Mouse (Mus musculus) hindbrain, embryonic 16.5 days (tissue): ENCODE results near the gene Slc13a5. TPM values are rescaled to one million over a fixed set of nuclear protein-coding genes. Genes with fewer than 3 reads are reported as not detected.

Source experiments
- ATAC-seq: fragments of 200-750 bp; cut with Nextera tagmentation; 2 replicates; pipeline ENCODE4 v1.8.0; 2017; ENCODE audit warnings: moderate TSS enrichment, moderate library complexity
- H3K27ac ChIP-seq: fragments of 300-500 bp; sonication (generic); 2 replicates; pipeline ENCODE4 v1.5.1; 2014; ENCODE audit warnings: low read depth, mild to moderate bottlenecking, control low read depth, low read length, moderate library complexity
- H3K27me3 ChIP-seq: fragments of 300-500 bp; sonication (generic); replicated peaks from 2 replicates; pipeline ENCODE4 v1.6.1; 2014; ENCODE audit warnings: low read length; ENCODE audit not compliant: control insufficient read depth, insufficient read depth
- H3K36me3 ChIP-seq: fragments of 300-500 bp; sonication (generic); 2 replicates; pipeline ENCODE4 v1.6.1; 2014; ENCODE audit warnings: mild to moderate bottlenecking, low read length, moderate library complexity, mixed read lengths; ENCODE audit not compliant: control insufficient read depth, insufficient read depth
- H3K4me1 ChIP-seq: fragments of 300-500 bp; sonication (generic); 2 replicates; pipeline ENCODE4 v1.6.1; 2014; ENCODE audit warnings: low read depth, low read length; ENCODE audit not compliant: control insufficient read depth, insufficient read depth
- H3K4me2 ChIP-seq: fragments of 300-500 bp; sonication (generic); 2 replicates; pipeline ENCODE4 v1.6.1; 2014; ENCODE audit warnings: mild to moderate bottlenecking, low read length, control low read depth, moderate library complexity
- H3K4me3 ChIP-seq: fragments of 300-500 bp; sonication (generic); 2 replicates; pipeline ENCODE4 v1.5.1; 2014; ENCODE audit warnings: mild to moderate bottlenecking, low read length, control low read depth, moderate library complexity
- H3K9ac ChIP-seq: fragments of 300-500 bp; sonication (generic); 2 replicates; pipeline ENCODE4 v1.6.1; 2014; ENCODE audit warnings: low read depth, mild to moderate bottlenecking, control low read depth, low read length, moderate library complexity
- H3K9me3 ChIP-seq: fragments of 300-500 bp; sonication (generic); 2 replicates; pipeline ENCODE4 v1.6.1; 2014; ENCODE audit warnings: mild to moderate bottlenecking, low read length, moderate library complexity; ENCODE audit not compliant: control insufficient read depth
- WGBS: fragments of 180-500 bp; shearing (Covaris S2); extraction: QIAGEN DNeasy Blood & Tissue Kit; methylation state at CpG from one replicate; pipeline ENCODE4 v1.1.7; 2014; 5-methylcytosine and 5-hydroxymethylcytosine counted together
- polyA plus RNA-seq: library from polyadenylated mRNA; unstranded; fragments of >200 nt; fragmentation: Nextera tagmentation; extraction: Ambion mirVana; gene quantifications from 2 replicates; pipeline ENCODE4 v1.2.1, GENCODE M21; 2015

Gene Slc13a5
- polyA plus RNA-seq, 1 experiment from 2014 or later = 3.9 TPM

DNA sequence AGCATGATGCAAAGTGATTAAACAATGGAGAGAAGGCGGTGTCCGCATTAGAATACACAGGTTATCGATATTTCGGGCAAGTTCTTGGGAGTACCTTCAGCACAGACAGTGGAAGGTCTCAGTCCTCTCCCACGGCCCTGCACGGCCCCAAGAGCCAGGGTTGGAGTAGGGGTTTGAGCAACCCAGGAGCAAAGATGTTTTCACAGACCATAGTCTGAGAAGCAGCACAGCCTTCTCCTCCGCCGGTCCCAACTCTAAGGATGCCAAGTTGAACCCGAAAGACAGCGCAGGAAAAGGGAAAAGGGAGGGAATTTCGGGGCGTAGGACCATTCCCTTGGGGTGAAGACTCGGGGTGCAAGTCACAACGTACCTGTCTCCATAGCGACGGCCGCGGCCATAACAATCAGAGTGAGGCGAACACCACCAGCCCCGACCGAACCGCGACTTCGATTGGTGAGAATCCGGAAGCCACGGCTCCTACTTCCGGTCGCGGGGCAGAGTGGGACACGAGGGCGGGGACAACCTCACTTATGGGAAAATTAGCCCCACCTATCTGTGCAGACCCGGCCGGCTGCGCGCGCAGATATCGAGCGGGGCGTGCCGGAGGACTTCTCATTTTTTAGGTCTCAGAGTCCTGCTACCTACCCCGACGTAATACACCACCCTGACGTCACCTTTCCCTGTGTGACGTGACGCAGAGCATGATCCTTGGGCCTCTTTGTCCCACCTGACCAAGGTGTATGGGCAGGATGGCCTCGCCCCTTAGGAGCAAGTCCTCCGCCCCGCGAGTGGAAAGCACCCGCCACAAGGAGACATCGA is 52.2 kb downstream of the Slc13a5 start:
- Histone ChIP-seq H3K27ac (peak overlapping the region; percentile 87), H3K4me2 (peak overlapping the region; percentile 95), H3K9ac (peak overlapping the region; percentile 81), H3K4me3 (peak overlapping the region; percentile 83), H3K9me3 (no peaks in the 10 kb centered on the region), H3K4me1 (peaks cover 19% of the 10 kb centered on the region), H3K27me3 (no peaks in the 10 kb centered on the region), H3K36me3 (peaks cover 10% of the 10 kb centered on the region)
- under 1% methylated on average over 50 of the region's 51 CpGs for WGBS
- ATAC-seq = peak; percentile 97

DNA sequence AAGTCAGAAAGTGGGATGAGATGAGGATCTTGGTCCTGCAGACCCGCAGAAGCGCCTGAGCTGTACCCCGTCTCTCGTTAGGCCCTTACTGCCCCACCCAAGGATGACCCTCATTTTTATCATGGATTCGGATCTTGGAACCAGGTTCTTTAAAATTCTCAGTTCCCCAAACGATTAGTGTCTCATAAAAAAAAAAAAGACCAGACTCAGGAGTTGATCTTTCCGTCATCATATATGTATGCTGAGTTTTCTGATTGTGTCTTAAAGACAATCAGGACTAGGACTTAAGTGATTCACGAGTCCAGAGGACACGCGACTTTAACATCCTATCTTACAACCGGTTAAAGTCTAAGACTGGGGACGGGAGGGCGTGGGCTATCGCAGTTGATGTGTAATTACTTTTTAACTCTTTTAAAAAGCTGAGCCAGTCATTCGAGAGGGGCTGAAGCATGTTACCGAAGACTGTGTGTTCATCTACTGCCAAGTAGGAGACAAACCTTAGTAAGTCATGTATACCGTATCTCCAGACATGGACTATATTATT is 59.1 kb downstream of the Slc13a5 start:
- no peak for ATAC-seq
- Histone ChIP-seq H3K4me1 (peaks cover 24% of the 10 kb centered on the region), H3K36me3 (peaks cover 13% of the 10 kb centered on the region), H3K27me3 (no peaks in the 10 kb centered on the region), H3K9ac (peak overlapping the region; percentile 81), H3K27ac (peak overlapping the region; percentile 76; the same call in 1 of the 2 replicates), H3K4me3 (peak overlapping the region; percentile 65), H3K4me2 (peak overlapping the region; percentile 87), H3K9me3 (no peaks in the 10 kb centered on the region)
- WGBS = 20% methylated on average over 17 of the region's 17 CpGs

DNA sequence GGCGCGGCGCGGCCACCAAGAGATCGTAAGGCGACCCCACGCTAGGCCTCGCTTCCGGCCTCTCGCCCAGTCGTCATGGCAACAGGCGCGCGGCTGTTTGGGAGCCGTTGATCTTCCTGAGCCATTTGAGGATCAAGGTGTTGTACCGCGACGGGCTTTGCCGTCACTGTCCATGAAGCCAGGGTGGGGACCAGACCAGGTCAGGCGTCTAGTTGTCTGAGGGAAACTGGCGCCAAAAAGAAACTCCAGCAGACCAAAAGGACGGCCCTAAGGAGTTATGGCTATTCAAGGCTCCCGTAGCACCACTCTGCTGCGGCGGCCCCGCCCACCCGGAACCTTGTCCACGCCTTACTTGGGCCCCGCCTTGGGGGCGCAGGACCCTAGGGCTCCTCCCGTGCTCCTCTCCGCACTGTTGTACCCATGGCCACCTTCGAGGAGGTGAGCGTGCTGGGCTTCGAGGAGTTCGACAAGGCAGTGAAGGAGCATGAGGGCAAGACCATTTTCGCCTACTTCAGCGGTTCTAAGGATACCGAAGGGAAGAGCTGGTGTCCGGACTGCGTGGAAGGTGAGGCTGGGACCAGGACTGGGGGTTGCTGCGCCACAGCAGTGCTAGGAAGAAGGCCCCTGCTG is 59.7 kb downstream of the Slc13a5 start, which contains the start of the genes 4933427D14Rik and Txndc17:
4933427D14Rik (minus strand) TSS at position 256 of the 630 bp plus-strand sequence.
Txndc17 (plus strand) TSS at position 344 of the 630 bp plus-strand sequence.
- Histone ChIP-seq H3K9me3 (no peaks in the 10 kb centered on the region), H3K27ac (peak within 1 kb of the TSS; percentile 76), H3K4me3 (peak within 1 kb of the TSS; percentile 65), H3K4me1 (peaks cover 24% of the 10 kb centered on the region), H3K27me3 (no peaks in the 10 kb centered on the region), H3K4me2 (peak within 1 kb of the TSS; percentile 87), H3K9ac (peak within 1 kb of the TSS; percentile 81), H3K36me3 (peaks cover 13% of the 10 kb centered on the region)
- 0% methylated on average over 42 of the region's 42 CpGs for WGBS
- ATAC-seq = peak; percentile 93

DNA sequence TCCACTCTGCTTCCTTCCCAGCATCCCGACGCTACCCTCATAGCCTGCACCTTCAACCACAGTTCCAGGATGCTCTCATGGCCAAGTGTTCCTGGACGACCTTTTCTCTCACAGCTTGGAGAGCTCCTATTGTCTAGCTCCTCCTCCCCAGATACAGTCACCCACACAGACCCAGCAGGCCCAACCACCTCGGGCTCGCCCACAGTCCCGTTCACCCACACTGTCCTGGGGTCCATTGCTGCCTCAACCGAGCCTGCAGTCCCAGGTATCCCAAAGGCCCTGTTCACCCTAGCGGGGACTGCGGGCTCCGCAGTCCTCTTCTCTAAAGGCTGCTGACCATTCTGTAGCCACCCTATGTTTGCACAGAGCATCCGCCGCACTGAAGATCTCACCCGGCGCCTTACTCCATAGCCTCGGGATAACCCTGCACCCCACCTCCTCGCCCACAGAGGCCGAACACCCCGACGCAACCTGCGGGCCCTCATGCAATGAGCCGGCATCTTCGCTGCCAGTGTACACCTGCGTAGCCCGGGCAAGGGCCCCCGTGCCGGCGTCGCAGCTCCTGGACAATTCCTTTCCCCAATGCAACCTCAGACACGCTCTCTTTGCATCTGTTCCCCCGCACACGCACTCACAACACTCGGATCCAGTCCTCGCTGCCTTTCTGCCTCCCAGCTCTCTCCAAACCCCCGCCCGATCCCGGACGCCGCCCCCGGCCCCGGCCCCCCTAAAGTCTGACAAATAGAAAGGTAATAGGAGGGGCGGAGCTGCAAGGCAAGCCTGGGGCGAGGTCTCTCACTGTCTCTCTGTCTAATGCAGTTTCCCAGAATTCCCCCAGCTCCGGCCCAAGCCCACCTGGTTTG is 60.5 kb downstream of the Slc13a5 start, which contains the start of gene Gm43951:
Gm43951 (minus strand) TSS at position 500 of the 863 bp plus-strand sequence.
- H3K4me2 ChIP-seq = peak within 1 kb of the TSS; percentile 87
- peak within 1 kb of the TSS; percentile 76 for H3K27ac ChIP-seq
- H3K9ac ChIP-seq = peak within 1 kb of the TSS; percentile 81
- peaks cover 24% of the 10 kb centered on the region for H3K4me1 ChIP-seq
- peaks cover 10% of the 10 kb centered on the region for H3K36me3 ChIP-seq
- H3K4me3 ChIP-seq = peak within 1 kb of the TSS; percentile 65
- ATAC-seq = peak; percentile 54
- WGBS = under 1% methylated on average over 43 of the region's 43 CpGs
- no peaks in the 10 kb centered on the region for H3K9me3 ChIP-seq
- no peaks in the 10 kb centered on the region for H3K27me3 ChIP-seq

DNA sequence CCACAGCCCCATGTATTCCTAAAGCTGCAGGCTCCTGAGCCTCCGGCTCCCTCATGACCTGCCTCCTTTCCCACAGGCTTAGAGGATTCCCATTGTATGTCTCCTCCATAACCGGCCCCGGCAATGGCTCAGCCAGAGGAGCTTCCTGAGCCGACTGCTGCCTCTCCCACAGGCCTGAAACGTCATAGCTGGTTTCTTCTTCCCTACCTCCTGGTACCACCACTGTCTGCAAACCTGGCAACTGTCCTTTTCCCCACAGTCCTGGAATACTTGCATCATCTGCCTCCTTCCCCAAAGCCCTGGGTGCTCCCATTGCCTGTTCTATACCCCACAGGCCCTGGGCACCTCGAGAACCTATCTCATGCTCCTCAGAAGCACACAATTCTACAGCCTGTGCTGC is 61.8 kb downstream of the Slc13a5 start:
- H3K36me3 ChIP-seq = peaks cover 7% of the 10 kb centered on the region
- peak overlapping the region; percentile 81; the same call in 1 of the 2 replicates for H3K9ac ChIP-seq
- no peaks in the 10 kb centered on the region for H3K9me3 ChIP-seq
- ATAC-seq = no peak
- H3K4me3 ChIP-seq = no peak overlapping the region
- no peak overlapping the region for H3K27ac ChIP-seq
- WGBS = 82% methylated on average over 6 of the region's 6 CpGs
- peaks cover 24% of the 10 kb centered on the region for H3K4me1 ChIP-seq
- H3K4me2 ChIP-seq = peak overlapping the region; percentile 87
- no peaks in the 10 kb centered on the region for H3K27me3 ChIP-seq

DNA sequence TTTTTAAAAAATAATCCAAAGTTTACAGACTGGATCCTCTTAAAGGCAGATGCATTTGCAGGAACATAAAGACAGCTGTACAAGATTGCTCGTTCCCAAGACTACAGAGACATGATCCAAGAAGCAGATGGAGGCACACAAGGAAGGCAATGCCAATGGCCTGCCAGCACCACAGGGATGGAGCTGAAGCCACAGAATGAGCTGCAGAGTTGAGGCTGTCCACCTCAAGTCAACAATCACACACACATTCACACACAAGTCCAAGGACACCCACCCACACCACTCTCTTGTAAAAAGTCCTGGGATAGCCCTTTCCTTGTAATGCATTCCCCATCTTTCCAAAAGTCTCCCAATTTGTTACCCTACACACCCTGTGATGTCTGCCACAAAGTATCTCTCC is 63.6 kb downstream of the Slc13a5 start:
- Histone ChIP-seq H3K9ac (no peak overlapping the region), H3K36me3 (peaks cover under 1% of the 10 kb centered on the region), H3K27ac (no peak overlapping the region), H3K4me3 (no peak overlapping the region), H3K4me2 (no peak overlapping the region), H3K4me1 (peaks cover 24% of the 10 kb centered on the region), H3K27me3 (no peaks in the 10 kb centered on the region), H3K9me3 (no peaks in the 10 kb centered on the region)
- WGBS = 72% methylated on average over 1 of the region's 1 CpGs
- ATAC-seq = no peak

DNA sequence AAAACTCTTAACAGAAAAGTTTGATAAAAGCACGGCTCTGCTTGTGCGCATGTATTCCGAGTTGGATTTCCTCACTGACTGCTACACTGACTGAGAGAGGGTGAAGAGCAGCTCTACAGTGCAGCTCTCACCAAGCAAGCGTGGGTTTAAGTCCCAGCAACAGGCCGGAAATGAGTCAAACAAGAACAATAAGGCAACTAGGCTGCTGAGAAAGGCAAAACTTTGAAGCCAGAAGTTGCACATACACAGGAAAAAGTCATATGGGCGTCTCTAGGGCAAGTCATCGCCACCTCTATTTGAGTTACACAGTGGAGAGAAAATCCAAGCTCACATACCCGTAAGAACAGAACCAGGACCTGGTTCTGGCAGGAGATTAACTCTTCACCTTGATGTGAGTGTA is 70.5 kb downstream of the Slc13a5 start:
- H3K27ac ChIP-seq = no peak overlapping the region
- no peak overlapping the region for H3K9ac ChIP-seq
- WGBS = 90% methylated on average over 8 of the region's 8 CpGs
- H3K9me3 ChIP-seq = no peaks in the 10 kb centered on the region
- H3K27me3 ChIP-seq = no peaks in the 10 kb centered on the region
- ATAC-seq = no peak
- H3K4me1 ChIP-seq = no peaks in the 10 kb centered on the region
- H3K4me3 ChIP-seq = no peak overlapping the region
- H3K36me3 ChIP-seq = peaks cover 10% of the 10 kb centered on the region
- H3K4me2 ChIP-seq = no peak overlapping the region

DNA sequence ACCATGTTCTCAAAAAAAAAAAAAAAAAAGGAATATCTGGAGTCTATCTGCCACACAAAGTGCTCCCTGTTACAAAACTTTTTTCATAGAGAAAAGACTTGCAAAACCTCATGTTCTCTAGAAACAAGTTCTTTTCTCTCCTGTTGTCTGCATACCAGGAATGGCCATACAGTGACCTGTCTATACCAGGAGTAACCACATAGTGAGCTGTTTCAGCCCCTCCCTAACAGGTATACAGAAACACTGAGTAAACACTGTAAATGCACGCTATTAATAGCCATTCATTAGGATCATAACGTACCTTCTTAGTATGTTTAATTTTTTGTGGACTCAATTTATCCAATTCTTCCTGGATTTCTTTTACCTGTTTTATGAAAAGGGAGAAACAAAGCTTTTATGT is 72.8 kb downstream of the Slc13a5 start:
- H3K4me1 ChIP-seq = no peaks in the 10 kb centered on the region
- H3K9me3 ChIP-seq = no peaks in the 10 kb centered on the region
- H3K36me3 ChIP-seq = peaks cover 10% of the 10 kb centered on the region
- no peak overlapping the region for H3K4me2 ChIP-seq
- no peak overlapping the region for H3K4me3 ChIP-seq
- no peak for ATAC-seq
- 95% methylated on average over 2 of the region's 2 CpGs for WGBS
- H3K27me3 ChIP-seq = no peaks in the 10 kb centered on the region
- H3K9ac ChIP-seq = no peak overlapping the region
- no peak overlapping the region for H3K27ac ChIP-seq
